Mouse (Mus musculus) inflammation-experienced regulatory T-cells, adult 6 months (primary cell): ENCODE data around the gene Ogdh. TPM values are rescaled to one million over a fixed set of nuclear protein-coding genes. Genes with fewer than 3 reads are reported as not detected.
"Not testable (repeated sequence)": the region's sequence is repeated elsewhere in the genome, so short reads cannot be mapped to it uniquely, and the experiment has no call there.

ENCODE experiments used
- ATAC-seq: one replicate; pipeline ENCODE4 v1.8.0; 2017
- polyA plus RNA-seq, 3 experiments: library from polyadenylated mRNA; unstranded; fragments of 100-300 nt; shearing (Covaris generic); gene quantifications; one replicate each; pipeline ENCODE4 v1.2.1; 2017

The Ogdh gene
- polyA plus RNA-seq, 3 experiments from 2014 or later: 132 to 161 (median 134) TPM

DNA sequence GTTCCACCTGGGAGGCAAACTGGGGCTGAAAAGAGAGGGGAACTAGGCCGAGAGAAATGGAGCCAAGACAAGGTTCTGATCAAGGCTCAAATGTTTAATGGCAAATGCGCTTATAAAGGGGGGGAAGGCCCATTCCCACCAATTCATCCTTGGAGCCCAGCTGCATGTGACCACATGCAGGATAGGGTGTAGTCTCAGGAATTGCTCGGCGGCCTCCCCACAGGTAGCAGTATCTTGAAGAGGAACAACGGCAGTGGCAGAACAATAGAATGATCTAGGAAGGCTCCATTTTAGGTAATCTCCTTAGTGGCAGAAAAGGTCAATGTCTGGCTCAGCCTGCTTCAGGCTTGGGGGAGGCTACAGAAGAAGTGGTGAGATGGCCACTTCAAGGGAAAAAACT, 76.6 kb downstream of the Ogdh start:
- not testable (repeated sequence) for ATAC-seq

- no peak for ATAC-seq
Observed at GRCm38 (mm10) chr11:6371376-6372155, 80.1 kb downstream of the Ogdh start.

GRCm38 (mm10) chr11:6372784-6373183, 81.4 kb downstream of the Ogdh start:
- ATAC-seq: no peak

DNA sequence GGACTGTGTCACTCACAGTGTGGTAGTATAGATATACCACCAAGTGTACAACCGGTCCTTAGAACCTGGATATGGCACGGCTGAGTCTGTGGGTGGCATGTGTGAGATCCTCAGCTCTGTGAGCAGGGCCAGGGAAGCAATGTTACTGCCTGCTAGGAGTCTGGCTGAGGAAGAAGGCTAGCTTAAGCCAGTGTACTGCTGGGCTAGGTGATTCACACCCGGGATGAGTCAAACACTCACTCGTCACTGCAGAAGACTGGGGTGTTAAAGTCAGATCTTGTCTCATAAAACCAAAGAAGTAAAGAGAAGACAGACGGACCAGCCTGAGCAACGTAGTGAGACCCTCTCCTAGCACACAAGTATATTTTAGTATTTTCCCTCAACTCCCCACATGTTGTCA, 89.5 kb downstream of the Ogdh start:
- no peak for ATAC-seq

DNA sequence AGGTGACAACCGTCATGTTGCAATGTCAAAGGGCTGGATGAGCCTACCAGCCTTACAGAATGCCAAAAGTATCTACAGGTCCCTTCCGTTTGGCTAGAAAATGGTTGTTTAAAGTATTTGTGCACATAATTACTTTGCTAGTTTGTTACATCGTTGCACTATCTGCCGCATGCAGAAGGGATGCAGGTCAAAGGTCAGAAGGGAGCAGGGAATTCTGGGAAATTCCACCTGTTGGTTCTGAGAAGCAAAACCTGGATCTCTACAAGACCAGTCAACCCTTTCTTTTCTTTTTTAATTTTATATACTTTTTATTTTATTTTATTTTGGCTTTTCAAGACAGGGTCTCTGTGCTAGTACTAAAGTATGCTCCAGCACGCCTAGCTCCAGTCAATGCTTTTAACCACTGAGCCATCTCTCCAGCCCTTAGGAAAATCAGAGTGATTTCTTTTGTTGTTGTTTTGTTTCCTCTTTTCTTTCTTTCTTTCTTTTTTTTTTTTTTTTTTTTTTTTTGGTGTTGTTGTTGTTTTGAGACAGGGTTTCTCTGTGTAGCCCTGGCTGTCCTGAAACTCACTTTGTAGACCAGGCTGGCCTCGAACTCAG, 96.8 kb downstream of the Ogdh start:
- ATAC-seq: no peak

DNA sequence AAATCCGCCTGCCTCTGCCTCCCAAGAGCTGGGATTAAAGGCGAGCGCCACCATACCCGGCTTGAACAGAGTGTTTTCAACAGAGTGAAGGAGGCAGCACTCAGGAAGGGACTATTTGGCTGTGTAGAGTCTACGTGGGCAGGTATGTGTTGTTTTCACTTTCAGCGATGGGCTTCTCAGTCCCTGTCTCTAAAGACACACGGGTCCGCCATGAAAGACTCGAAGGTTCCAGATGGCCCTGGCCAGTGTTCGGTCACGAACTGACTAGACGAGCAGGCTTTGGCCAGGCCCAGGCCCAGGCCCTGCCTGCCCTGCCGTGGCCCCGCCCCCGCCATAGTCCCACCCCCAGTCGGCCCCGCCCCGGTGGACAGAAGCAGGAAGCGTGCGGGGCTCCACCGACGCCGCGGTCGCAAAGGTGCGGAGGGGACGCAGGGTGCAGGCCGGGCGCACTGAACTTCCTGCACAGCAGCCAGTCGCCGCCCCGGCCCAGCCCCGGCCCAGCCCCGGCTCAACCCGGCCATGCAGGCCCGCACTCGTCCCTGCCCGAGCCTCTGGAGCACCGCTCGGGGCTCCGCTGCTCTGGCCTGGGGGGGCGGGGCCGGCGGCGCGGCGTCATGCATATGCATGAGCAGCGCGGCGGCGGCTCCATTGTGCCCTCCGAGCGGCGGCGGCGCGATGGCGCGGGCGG, 97.4 kb downstream of the Ogdh start, which contains the start of gene Zmiz2:
Gene Zmiz2 (plus strand): TSS at position 349 of the 688 bp plus-strand sequence.
- ATAC-seq: peak; percentile 65

- ATAC-seq: peak; percentile 6
Observed at GRCm38 (mm10) chr11:6389483-6389921, 98.1 kb downstream of the Ogdh start.

DNA sequence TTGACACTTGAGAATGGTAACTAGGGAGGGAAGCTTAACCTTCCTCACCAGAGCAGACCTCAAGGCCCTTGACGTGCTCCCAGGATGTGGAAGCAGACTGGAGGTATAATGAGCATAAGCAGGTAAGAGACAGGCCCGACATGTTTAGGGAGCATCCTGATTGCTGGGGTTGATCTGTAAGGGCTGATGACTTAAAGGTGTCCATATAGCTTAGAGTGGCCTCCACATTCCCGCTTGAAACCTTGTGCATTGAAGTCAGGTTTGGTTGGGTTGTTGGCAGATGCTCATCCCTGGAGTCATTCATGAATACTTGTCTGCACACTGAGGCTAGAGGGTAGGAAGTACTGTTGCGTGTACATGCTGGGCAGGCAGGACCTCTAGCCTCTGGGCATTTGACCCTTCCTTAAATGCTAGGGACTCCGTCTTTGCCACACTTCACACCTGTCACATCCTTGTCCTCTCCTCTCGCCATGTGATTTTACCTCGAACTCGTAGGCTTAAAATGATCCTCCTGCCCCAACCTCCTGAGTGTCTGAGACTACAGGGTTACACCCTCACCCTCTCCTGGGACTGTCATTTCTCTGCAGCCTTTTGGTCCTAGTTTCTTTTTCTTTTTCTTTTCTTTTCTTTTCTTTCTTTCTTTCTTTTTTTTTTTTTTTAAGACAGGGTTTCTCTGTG, 99.1 kb downstream of the Ogdh start:
- no peak for ATAC-seq

DNA sequence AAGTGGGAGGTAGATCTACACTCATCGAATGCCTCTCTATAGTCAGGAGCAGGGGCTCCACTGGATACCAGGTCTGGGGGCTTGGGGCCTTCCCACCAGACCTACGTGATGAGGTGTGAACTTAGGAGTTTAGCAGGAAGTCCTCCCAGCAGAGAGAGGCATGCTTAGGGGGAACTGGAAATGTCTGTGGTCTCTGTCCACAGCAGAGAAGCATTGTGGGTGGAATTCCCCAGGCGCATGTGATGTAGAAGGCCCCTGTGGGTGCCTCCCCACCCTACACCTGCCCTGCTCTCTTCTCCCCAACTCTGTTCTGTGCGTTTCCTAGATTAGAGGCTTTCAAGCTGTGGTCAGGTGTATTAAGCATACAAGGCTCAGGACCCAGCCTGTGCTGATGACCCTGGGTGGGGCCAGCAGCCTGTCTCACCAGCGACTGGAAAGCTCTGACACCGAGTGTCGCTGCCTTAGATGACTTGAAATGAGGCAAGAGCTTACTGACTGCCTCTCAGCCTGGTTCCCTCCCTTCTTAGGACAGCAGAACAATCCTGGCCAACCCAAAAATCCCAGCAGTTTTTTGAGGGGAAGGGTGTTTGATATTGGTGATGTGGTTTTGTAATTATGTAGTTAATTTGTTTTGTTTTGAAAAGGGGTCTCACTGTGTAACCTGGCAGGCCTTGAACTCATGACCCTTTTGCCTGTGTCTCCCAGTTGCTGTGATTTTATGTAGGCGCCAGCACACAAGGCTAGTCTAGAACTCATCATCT, 100.3 kb downstream of the Ogdh start:
- ATAC-seq: peak; percentile 64

- ATAC-seq: no peak
Observed at GRCm38 (mm10) chr11:6392857-6393256, 101.4 kb downstream of the Ogdh start.

- no peak for ATAC-seq
Observed at GRCm38 (mm10) chr11:6393866-6394265, 102.4 kb downstream of the Ogdh start.

DNA sequence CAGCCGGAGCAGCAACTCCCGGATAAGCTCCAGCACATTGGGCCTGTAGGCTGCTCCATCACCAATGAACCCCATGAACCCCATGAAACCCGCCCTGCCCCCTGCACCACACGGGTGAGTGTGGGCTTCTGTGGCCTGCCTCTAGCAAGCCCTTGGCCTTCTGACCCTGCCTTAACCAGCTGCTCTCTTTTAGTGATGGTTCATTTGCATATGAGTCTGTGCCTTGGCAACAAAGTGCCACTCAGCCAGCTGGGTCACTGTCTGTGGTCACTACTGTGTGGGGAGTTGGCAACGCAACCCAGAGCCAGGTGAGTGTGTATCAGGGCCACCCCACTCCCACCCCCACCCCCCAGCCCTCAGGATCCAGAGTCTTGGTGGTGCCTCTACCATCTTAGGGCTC, 104.1 kb downstream of the Ogdh start:
- no peak for ATAC-seq

DNA sequence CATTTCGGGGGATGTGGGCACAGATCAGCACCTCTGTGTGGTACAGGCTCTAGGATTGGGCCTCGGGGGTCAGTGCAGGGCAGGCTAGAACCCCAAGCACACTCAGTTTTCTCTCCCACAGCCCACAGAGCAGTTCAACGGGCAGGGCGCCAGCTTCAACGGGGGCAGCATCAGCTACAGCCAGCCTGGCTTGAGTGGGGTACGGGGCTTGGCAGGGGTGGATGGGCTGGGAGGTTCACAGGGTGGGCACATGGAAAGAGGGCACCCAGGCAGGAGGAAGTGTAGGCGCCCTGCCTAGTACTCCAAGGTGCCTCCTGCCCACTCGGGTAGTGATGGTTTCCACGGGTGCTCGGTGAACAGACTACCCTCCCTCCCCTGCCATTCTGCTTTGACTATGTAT, 106.7 kb downstream of the Ogdh start:
- no peak for ATAC-seq

DNA sequence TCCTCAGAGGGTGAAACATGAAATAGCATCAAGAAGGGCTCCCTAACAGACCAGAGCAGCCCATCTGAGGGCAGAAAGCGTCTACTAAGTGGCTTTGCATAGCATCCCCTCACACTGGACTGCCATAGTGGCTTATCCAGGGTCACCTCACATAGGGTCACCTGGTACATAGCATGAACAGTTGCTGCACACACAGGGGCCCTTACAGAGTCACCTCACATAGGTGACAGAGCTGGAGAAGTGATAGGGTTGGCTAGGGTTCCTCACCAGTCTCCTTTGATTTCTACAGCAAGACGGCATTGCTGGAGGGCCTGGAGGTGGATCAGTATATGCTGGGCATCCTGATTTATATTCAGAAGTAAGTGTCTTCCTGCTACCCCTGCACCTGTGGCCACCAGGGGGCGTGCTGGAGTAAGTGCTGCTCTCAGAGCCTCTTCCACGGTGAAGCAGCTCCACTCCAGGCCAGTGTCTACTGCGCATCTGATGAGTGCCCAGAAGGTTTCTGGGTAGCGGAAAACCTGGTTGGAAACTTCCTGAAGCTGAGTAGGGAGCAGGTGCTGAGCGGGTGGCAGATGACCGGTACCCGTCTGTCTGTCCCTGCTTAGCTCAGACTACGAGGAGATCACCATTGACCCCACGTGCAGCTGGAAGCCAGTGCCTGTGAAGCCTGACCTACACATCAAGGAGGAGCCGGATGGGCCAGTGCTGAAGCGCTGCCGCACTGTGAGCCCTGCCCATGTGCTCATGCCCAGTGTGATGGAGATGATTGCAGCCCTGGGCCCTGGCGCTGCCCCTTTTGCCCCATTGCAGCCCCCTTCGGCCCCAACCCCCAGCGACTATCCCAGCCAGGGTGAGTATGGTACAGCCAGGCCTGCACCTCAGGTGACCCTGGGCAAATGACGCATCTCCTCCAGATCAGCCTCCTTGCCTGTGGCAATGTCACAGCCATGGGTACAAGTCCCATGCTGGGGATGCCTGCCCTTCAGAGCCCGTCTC, 111.4 kb downstream of the Ogdh start:
- ATAC-seq: peak; percentile 72

DNA sequence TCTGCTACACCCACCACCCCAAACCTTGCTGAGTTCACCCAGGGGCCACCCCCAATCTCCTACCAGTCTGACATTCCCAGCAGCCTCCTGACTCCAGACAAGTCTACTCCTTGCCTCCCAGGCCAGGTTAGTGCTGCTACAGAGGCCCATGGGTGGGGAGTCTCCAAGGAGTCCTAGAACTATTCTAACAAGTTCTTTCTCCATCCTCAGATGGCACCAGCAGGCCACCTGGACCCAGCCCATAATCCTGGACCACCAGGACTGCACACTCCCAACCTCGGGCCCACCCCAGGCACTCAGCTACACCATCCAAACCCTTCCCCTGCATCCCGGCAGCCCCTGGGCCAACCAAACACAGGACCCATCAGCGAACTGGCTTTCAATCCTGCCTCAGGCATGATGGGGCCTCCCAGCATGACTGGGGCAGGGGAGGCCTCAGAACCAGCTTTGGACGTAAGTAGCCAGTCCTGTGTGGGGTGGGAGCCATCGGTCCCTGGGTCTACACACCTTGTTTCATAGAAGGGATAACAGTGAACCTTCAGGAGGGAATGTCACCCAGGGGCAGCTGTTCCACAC, 112.5 kb downstream of the Ogdh start:
- ATAC-seq: no peak

GRCm38 (mm10) chr11:6404699-6405566, 113.5 kb downstream of the Ogdh start:
- ATAC-seq: no peak

GRCm38 (mm10) chr11:6405591-6406081, 114.2 kb downstream of the Ogdh start:
- no peak for ATAC-seq
